Mouse (Mus musculus): ENCODE measurements around the gene Dock6. TPM values are rescaled to one million over a fixed set of nuclear protein-coding genes. Genes with fewer than 3 reads are reported as not detected.
A peak's percentile ranks its signal among the peaks of the same experiment; 100 is the strongest.
"Not testable (repeated sequence)": the region's sequence is repeated elsewhere in the genome, so short reads cannot be mapped to it uniquely, and the experiment has no call there.

The Dock6 gene
- 10 to 100 TPM; 15.8 to 18.1 TPM for total RNA-seq (2021)
- long read RNA-seq, experiment 1, partial matches to known transcripts, result 1 of 3 reads
- long read RNA-seq, experiment 1, other reads (novel, unspliced or antisense), result 2 of 3 reads
- long read RNA-seq, experiment 2, partial matches to known transcripts, result 2 of 4 reads
- long read RNA-seq, experiment 2, other reads (novel, unspliced or antisense), result 2 of 4 reads

- Histone ChIP-seq H3K4me3 (peak within 1 kb of the TSS; percentile 64), H3K27ac (peak within 1 kb of the TSS; percentile 79)
- TF ChIP-seq CTCF (IDR thresholded peaks at IDR 0.05), result no peak
- DNase-seq (ENCODE audit: extremely low spot score in 1 of 2, low spot score in 2 of 2), result peak; percentile 70 to 75
- intact Hi-C loops (cut with DNase I), result no loop called here
Observed at GRCm38 (mm10) chr9:21852128-21853091, at the start of gene Dock6. Gene Dock6, minus strand, starts transcription at chr9:21852635.

GRCm38 (mm10) chr9:21901223-21901820 lies 48.9 kb upstream of the Dock6 start:
- H3K4me3 ChIP-seq, result peak overlapping the region; percentile 52
- TF ChIP-seq CTCF (IDR thresholded peaks at IDR 0.05), result peak; percentile 55
- intact Hi-C loops (cut with DNase I), result loop anchor here (10.0 kb wide), 1 partner anchor 387 kb away; the partner anchor contains the start of gene Tmed1
- peak overlapping the region; percentile 62 for H3K27ac ChIP-seq
- DNase-seq (ENCODE audit: extremely low spot score in 1 of 2, low spot score in 2 of 2), result peak; percentile 49 to 57

- H3K4me3 ChIP-seq, result no peak overlapping the region
- intact Hi-C loops (cut with DNase I), result no loop called here
- H3K27ac ChIP-seq, result no peak overlapping the region
- no peak for DNase-seq (ENCODE audit: extremely low spot score in 1 of 2, low spot score in 2 of 2)
- TF ChIP-seq CTCF (IDR thresholded peaks at IDR 0.05), result no peak; the same call in 1 of the 2 replicates
Observed at GRCm38 (mm10) chr9:21889229-21889628, 36.8 kb upstream of the Dock6 start.

GRCm38 (mm10) chr9:21876601-21877000 lies 24.2 kb upstream of the Dock6 start:
- DNase-seq (ENCODE audit: extremely low spot score in 1 of 2, low spot score in 2 of 2), result no peak
- intact Hi-C loops (cut with DNase I), result no loop called here
- TF ChIP-seq CTCF (IDR thresholded peaks at IDR 0.05), result peak; percentile 22
- H3K4me3 ChIP-seq, result no peak overlapping the region
- no peak overlapping the region for H3K27ac ChIP-seq

GRCm38 (mm10) chr9:21872204-21872603 lies 19.8 kb upstream of the Dock6 start:
- intact Hi-C loops (cut with DNase I), result no loop called here
- DNase-seq (ENCODE audit: extremely low spot score in 1 of 2, low spot score in 2 of 2), result no peak

GRCm38 (mm10) chr9:21870879-21871524 lies 18.6 kb upstream of the Dock6 start:
- H3K27ac ChIP-seq, result no peak overlapping the region
- DNase-seq (ENCODE audit: extremely low spot score in 1 of 2, low spot score in 2 of 2), result peak; percentile 49 to 55
- peak overlapping the region; percentile 24 for H3K4me3 ChIP-seq
- intact Hi-C loops (cut with DNase I), result loop anchor here (1.0 kb wide), 2 partner anchors 31 to 269 kb away; no protein-coding TSS in a partner anchor
- peak; percentile 95 for TF ChIP-seq CTCF (IDR thresholded peaks at IDR 0.05)

More at GRCm38 (mm10) chr9:21872204-21872603, 19.8 kb upstream of the Dock6 start:
- Histone ChIP-seq H3K4me3 (no peak overlapping the region), H3K27ac (no peak overlapping the region)
- no peak for TF ChIP-seq CTCF (IDR thresholded peaks at IDR 0.05)

- DNase-seq (ENCODE audit: extremely low spot score in 1 of 2, low spot score in 2 of 2), result peak; percentile 45
- intact Hi-C loops (cut with DNase I); H3K27ac ChIP-seq; H3K4me3 ChIP-seq: not testable (repeated sequence)
- peak; percentile 47 for TF ChIP-seq CTCF (IDR thresholded peaks at IDR 0.05)
Observed at GRCm38 (mm10) chr9:21869290-21869689, 16.9 kb upstream of the Dock6 start.

GRCm38 (mm10) chr9:21867726-21868125 lies 15.3 kb upstream of the Dock6 start:
- intact Hi-C loops (cut with DNase I), result no loop called here
- no peak overlapping the region for H3K27ac ChIP-seq
- H3K4me3 ChIP-seq, result no peak overlapping the region
- TF ChIP-seq CTCF (IDR thresholded peaks at IDR 0.05), result no peak
- DNase-seq (ENCODE audit: extremely low spot score in 1 of 2, low spot score in 2 of 2), result no peak

GRCm38 (mm10) chr9:21866641-21867040 lies 14.2 kb upstream of the Dock6 start:
- no peak for TF ChIP-seq CTCF (IDR thresholded peaks at IDR 0.05)
- Histone ChIP-seq H3K4me3 (no peak overlapping the region), H3K27ac (no peak overlapping the region)
- DNase-seq (ENCODE audit: extremely low spot score in 1 of 2, low spot score in 2 of 2), result no peak
- intact Hi-C loops (cut with DNase I), result no loop called here

GRCm38 (mm10) chr9:21865673-21866398 lies 13.4 kb upstream of the Dock6 start:
- intact Hi-C loops (cut with DNase I), result no loop called here
- DNase-seq (ENCODE audit: extremely low spot score in 1 of 2, low spot score in 2 of 2), result no peak
- no peak overlapping the region for H3K27ac ChIP-seq

GRCm38 (mm10) chr9:21862181-21862580 lies 9.7 kb upstream of the Dock6 start:
- DNase-seq (ENCODE audit: extremely low spot score in 1 of 2, low spot score in 2 of 2), result no peak
- no peak overlapping the region for H3K4me3 ChIP-seq
- intact Hi-C loops (cut with DNase I), result no loop called here
- H3K27ac ChIP-seq, result no peak overlapping the region
- no peak for TF ChIP-seq CTCF (IDR thresholded peaks at IDR 0.05)

More at GRCm38 (mm10) chr9:21865673-21866398, 13.4 kb upstream of the Dock6 start:
- no peak for TF ChIP-seq CTCF (IDR thresholded peaks at IDR 0.05)
- no peak overlapping the region for H3K4me3 ChIP-seq

GRCm38 (mm10) chr9:21860349-21860748 lies 7.9 kb upstream of the Dock6 start:
- H3K4me3 ChIP-seq; DNase-seq (ENCODE audit: extremely low spot score in 1 of 2, low spot score in 2 of 2); intact Hi-C loops (cut with DNase I); H3K27ac ChIP-seq: not testable (repeated sequence)
